Mouse (Mus musculus) kidney, adult 2 months (tissue): ENCODE data around the gene Pfas. TPM values are rescaled to one million over a fixed set of nuclear protein-coding genes. Genes with fewer than 3 reads are reported as not detected.

Source experiments
- DNase-seq: peaks from one replicate; pipeline ENCODE4 v3.0.0; 2021
- H3K27ac ChIP-seq: fragments of 200-500 bp; 2 replicates; pipeline ENCODE4 v1.5.1; 2012; ENCODE audit warnings: low read depth, low read length, control low read depth, inconsistent platforms; ENCODE audit not compliant: insufficient read depth
- H3K27me3 ChIP-seq: fragments of 200-500 bp; replicated peaks from 2 replicates; pipeline ENCODE4 v1.6.1; 2012; ENCODE audit warnings: mild to moderate bottlenecking, moderate library complexity, low read length, inconsistent platforms; ENCODE audit not compliant: control insufficient read depth, insufficient read depth
- H3K36me3 ChIP-seq: fragments of 200-500 bp; 2 replicates; pipeline ENCODE4 v1.6.1; 2012; ENCODE audit warnings: mild to moderate bottlenecking, moderate library complexity, low read length, inconsistent platforms; ENCODE audit not compliant: control insufficient read depth, insufficient read depth
- H3K4me1 ChIP-seq: fragments of 200-500 bp; 2 replicates; pipeline ENCODE4 v1.6.1; 2011; ENCODE audit warnings: low read length; ENCODE audit not compliant: control insufficient read depth, insufficient read depth
- H3K4me3 ChIP-seq: fragments of 200-500 bp; 2 replicates; pipeline ENCODE4 v1.5.1; 2011; ENCODE audit warnings: mild to moderate bottlenecking, low read depth, low read length, control low read depth; ENCODE audit not compliant: insufficient read depth
- CTCF ChIP-seq: fragments of 200-500 bp; conservative IDR thresholded peaks from 2 replicates; pipeline ENCODE4 v1.5.1; 2011; ENCODE audit warnings: low read depth, mild to moderate bottlenecking, control low read depth, low read length, moderate library complexity, mixed read lengths; ENCODE audit not compliant: insufficient read depth, insufficient read length
- POLR2A ChIP-seq: fragments of 200-500 bp; IDR thresholded peaks from one replicate; pipeline ENCODE4 v1.6.1; 2011; ENCODE audit warnings: low read depth, low read length, control low read depth
- WGBS: fragments of 180-500 bp; shearing (Covaris S2); methylation state at CpG from one replicate; pipeline ENCODE4 v1.1.7; 2018; 5-methylcytosine and 5-hydroxymethylcytosine counted together
- polyA plus RNA-seq: library from polyadenylated mRNA; depleted of rRNA; stranded (reverse); fragments of >200 nt; gene quantifications from 2 replicates; pipeline ENCODE4 v1.2.3, GENCODE M21; 2012; rRNA removed

Gene Pfas
- 17.2 and 18.4 TPM in 2 replicates for polyA plus RNA-seq

DNA sequence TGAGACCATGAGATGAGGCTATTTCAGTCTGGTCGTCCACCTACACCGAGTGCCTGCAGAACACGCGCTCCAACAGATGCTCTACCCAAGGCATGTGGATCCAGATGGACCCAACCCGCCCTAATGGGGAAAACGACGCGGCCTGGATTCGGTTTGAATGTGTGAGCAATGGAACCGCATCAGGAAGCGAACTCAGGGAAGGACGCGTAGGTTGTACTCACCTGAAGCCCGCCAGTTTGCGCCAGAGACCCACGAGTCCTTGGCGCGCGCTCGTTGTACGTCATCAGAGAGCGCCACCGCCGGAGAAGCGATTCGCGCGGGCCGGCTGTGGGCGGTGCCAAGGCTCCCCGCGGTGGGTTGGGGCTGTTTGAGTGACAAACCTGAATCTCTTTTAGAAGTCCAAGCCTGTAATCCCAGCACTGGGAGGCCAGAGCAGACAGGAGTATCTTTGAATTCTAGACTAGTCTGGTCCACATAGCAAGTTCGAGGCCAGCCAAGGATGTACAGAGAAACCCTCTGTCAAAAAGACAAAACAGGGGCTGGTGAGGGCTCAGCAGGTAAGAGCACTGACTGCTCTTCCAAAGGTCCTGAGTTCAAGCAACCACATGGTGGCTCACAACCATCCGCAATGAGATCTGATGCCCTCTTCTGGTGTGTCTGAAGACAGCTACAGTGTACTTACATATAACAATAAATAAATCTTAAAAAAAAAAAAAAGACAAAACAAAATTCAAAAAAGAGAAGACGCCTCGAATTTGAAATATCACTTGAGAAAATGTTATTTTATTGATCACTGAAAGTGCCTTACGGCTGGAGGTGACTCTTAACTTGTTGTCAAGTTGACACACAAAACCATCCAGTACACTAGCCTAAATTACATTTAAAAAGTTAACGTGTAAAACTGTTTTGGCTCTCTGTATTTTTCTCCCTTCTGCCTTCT is at the start of gene Pfas:
TSS of gene Pfas (minus strand) at position 279 of the 940 bp plus-strand sequence.
- H3K27ac ChIP-seq: no peak within 1 kb of the TSS
- 10% methylated on average over 38 of the region's 38 CpGs for WGBS

DNA sequence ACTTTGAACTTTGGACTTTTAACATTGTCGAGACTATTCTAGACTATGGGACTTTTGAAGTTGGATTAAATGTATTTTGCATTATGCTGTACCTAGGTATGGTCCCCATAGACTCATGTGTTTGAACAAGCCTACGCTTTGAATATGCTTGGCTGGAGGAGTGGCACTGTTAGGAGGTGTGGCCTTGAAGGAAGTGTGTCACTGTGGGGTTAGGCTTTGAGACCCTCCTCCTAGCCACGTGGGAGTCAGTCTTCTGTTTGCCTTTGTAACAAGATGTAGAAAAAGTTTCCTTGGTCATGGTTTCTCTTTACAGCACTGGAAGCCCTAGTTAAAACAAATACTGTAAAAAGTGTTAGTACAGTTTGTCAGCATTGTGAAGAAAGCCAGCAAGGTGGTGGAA is 45.6 kb upstream of the Pfas start:
- no peaks in the 10 kb centered on the region for H3K27me3 ChIP-seq
- no peak overlapping the region for H3K27ac ChIP-seq
- no peaks in the 10 kb centered on the region for H3K36me3 ChIP-seq
- 57% methylated on average over 3 of the region's 3 CpGs for WGBS
- DNase-seq: no peak
- no peaks in the 10 kb centered on the region for H3K4me1 ChIP-seq
- no peak overlapping the region for H3K4me3 ChIP-seq
- TF ChIP-seq CTCF (no peak), POLR2A (no peak)

More for the DNA sequence above, at the start of gene Pfas:
- Histone ChIP-seq H3K36me3 (no peaks in the 10 kb centered on the region), H3K4me1 (peaks cover 3% of the 10 kb centered on the region; the same call in 1 of the 2 replicates), H3K4me3 (peak within 1 kb of the TSS; percentile 64), H3K27me3 (no peaks in the 10 kb centered on the region)
- DNase-seq: peak; percentile 91
- TF ChIP-seq CTCF: no peak
- TF ChIP-seq POLR2A: no peak

DNA sequence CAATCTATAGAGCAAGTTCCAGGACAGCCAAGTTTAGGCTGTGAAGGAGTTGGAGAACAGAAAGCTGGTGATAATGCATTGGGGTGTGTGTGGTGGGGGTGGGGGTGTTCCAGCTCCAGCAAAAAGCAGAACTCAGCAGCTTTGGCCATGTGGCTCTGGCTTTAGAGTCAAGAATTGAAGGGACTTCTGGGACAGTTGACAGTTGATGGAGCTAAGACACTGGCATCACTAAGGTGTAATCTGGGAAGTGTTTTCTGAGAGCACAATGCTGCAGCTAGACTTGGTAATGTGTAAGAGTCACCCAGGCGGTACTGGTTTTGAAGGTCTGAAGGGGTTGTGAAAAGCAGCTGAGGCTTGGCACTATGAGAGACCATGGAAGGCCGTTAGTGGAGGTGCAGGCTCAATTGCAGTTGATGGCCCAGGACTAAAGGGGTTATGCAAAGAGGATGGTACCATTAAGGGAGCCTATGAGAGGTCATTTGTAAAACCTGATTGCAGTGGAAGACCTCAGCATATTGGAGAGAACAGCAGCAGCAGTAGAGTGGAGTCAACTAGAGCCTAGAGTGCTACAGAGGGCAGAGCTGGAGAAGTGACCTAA is 44.7 kb upstream of the Pfas start:
- H3K4me1 ChIP-seq: no peaks in the 10 kb centered on the region
- TF ChIP-seq POLR2A (no peak), CTCF (no peak)
- no peak for DNase-seq
- H3K4me3 ChIP-seq: no peak overlapping the region
- no peak overlapping the region for H3K27ac ChIP-seq
- no peaks in the 10 kb centered on the region for H3K36me3 ChIP-seq
- WGBS: 75% methylated on average over 2 of the region's 2 CpGs
- no peaks in the 10 kb centered on the region for H3K27me3 ChIP-seq

DNA sequence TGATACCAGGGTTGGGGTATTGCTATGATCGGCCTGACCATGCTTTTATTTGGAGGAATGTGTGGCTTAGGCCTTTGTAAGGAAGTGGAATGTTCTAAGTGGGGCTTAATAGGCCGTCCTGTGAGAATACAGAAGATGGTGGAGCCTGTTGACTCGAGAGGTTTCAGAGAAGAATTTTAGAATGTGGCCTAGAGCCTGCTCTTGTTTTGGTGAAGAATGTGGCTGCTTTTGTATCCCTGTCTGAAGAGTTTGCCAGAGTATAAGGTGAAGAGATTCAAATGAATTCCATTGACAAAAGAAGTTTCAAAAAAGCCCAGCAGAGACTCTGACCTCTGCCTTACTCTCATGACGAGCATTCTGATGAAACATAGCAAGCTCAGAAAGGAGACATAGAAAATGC is 43.5 kb upstream of the Pfas start:
- H3K27ac ChIP-seq: no peak overlapping the region
- H3K4me3 ChIP-seq: no peak overlapping the region
- no peaks in the 10 kb centered on the region for H3K36me3 ChIP-seq
- TF ChIP-seq POLR2A: no peak
- no peak for TF ChIP-seq CTCF
- 89% methylated on average over 4 of the region's 4 CpGs for WGBS
- no peaks in the 10 kb centered on the region for H3K4me1 ChIP-seq
- DNase-seq: no peak
- H3K27me3 ChIP-seq: no peaks in the 10 kb centered on the region

DNA sequence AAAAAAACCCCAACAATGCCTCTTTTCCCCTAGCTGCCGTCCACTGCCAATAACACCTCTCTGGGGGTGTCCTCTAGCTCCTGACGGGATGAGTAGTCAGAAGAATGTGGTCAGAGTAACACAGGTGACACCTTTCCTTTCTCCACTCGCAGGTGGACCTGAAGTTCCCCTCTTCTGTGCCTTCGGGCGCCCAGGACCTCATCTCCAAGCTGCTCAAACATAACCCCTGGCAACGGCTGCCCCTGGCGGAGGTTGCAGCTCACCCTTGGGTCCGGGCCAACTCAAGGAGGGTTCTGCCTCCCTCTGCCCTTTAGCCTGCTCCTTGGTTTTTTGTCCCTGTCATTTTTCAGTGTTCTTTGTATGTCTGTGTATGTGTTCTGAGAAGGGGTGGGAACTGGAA is 42.5 kb upstream of the Pfas start:
- Histone ChIP-seq H3K36me3 (no peaks in the 10 kb centered on the region), H3K27ac (no peak overlapping the region), H3K4me3 (no peak overlapping the region), H3K27me3 (no peaks in the 10 kb centered on the region), H3K4me1 (no peaks in the 10 kb centered on the region; the same call in 1 of the 2 replicates)
- 90% methylated on average over 8 of the region's 8 CpGs for WGBS
- no peak for DNase-seq
- TF ChIP-seq CTCF: no peak
- no peak for TF ChIP-seq POLR2A

DNA sequence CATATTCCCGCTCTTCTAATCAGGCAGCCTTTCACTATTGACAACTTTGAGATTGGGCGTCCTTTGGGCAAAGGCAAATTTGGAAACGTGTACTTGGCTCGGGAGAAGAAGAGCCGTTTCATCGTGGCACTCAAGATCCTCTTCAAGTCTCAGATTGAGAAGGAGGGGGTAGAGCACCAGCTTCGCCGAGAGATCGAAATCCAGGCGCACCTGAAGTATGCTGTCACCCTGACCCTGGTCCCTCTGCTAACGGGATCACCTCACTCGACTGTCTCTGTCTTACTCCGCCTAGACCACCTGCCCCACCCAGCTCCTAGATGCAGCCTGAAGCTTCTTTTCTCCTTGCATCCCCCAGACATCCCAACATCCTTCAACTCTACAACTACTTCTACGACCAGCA is 39.9 kb upstream of the Pfas start:
- no peaks in the 10 kb centered on the region for H3K27me3 ChIP-seq
- no peak overlapping the region for H3K4me3 ChIP-seq
- no peak overlapping the region for H3K27ac ChIP-seq
- TF ChIP-seq POLR2A (no peak), CTCF (no peak)
- WGBS: 92% methylated on average over 14 of the region's 14 CpGs
- DNase-seq: no peak
- H3K4me1 ChIP-seq: no peaks in the 10 kb centered on the region; the same call in 1 of the 2 replicates
- no peaks in the 10 kb centered on the region for H3K36me3 ChIP-seq

DNA sequence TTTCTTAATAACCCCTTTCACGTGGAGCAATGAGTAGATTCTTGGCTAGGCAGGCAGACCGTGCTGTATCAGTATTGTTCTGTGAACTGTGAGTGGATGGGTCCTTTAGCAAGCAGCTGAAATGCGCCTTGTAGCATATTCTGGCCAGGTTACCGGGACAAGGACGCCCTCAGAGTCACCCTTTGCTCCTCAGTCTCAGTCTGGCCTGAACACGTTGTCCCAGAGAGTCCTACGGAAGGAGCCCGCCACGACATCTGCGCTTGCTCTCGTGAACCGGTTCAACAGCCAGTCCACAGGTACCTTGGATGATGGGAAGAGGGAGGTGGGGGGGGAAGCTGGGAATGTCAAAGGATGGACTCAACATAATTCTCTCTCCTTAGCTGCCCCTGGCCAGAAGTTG is 39.3 kb upstream of the Pfas start:
- TF ChIP-seq CTCF (no peak), POLR2A (no peak)
- H3K4me1 ChIP-seq: no peaks in the 10 kb centered on the region; the same call in 1 of the 2 replicates
- H3K4me3 ChIP-seq: no peak overlapping the region
- no peak for DNase-seq
- H3K27ac ChIP-seq: no peak overlapping the region
- H3K36me3 ChIP-seq: no peaks in the 10 kb centered on the region
- no peaks in the 10 kb centered on the region for H3K27me3 ChIP-seq
- 84% methylated on average over 12 of the region's 12 CpGs for WGBS
